Mouse (Mus musculus): ENCODE data around the gene Gm12258.

DNA sequence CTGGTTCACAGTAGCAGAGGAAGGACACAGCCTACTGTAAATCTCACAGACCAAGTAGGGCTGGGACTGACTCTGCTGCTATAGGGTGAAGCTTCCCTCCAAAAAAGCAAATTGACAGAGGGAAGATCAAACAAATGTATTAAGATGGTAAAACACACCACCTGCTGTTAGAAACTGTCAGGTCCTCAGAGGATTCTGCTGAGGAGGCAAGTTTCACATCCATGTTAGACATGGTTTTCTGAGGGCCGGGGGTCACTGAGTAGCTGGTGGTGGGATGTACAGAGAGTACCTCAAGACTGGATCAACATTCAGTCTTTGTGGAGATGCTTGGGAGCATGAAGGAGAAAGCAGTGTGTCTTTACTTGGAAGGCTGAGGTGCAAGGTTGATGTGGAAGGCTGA is 31.3 kb upstream of the Gm12258 start:
- TF ChIP-seq CTCF (conservative IDR thresholded peaks at IDR 0.05; ENCODE audit: low read length) (no peak), NANOG (IDR thresholded peaks at IDR 0.05; ENCODE audit: borderline replicate concordance, low read length) (no peak), POU5F1 (IDR thresholded peaks at IDR 0.05; ENCODE audit: borderline replicate concordance, low read length) (no peak)

All from E14TG2a.4 (cell line).